Mouse (Mus musculus) midbrain, embryonic 12.5 days (tissue): ENCODE data around the gene Btaf1. TPM values are rescaled to one million over a fixed set of nuclear protein-coding genes. Genes with fewer than 3 reads are reported as not detected.

Experiments used
- ATAC-seq: fragments of 200-750 bp; cut with Nextera tagmentation; 2 replicates; pipeline ENCODE4 v1.8.0; 2017; ENCODE audit warnings: low read depth, moderate TSS enrichment, moderate library complexity; ENCODE audit not compliant: low FRiP score
- H3K27ac ChIP-seq: fragments of 300-500 bp; sonication (generic); replicated peaks from 2 replicates; pipeline ENCODE4 v1.5.1; 2016; ENCODE audit warnings: mild to moderate bottlenecking
- H3K27me3 ChIP-seq: fragments of 300-500 bp; sonication (generic); 2 replicates; pipeline ENCODE4 v1.6.1; 2016; ENCODE audit warnings: mild to moderate bottlenecking
- H3K36me3 ChIP-seq: fragments of 300-500 bp; sonication (generic); 2 replicates; pipeline ENCODE4 v1.6.1; 2016
- H3K4me1 ChIP-seq: fragments of 300-500 bp; sonication (generic); 2 replicates; pipeline ENCODE4 v1.6.1; 2016
- H3K4me2 ChIP-seq: fragments of 300-500 bp; sonication (generic); replicated peaks from 2 replicates; pipeline ENCODE4 v1.6.1; 2016; ENCODE audit warnings: mild to moderate bottlenecking, moderate library complexity
- H3K4me3 ChIP-seq: fragments of 300-500 bp; sonication (generic); 2 replicates; pipeline ENCODE4 v1.5.1; 2016; ENCODE audit warnings: mild to moderate bottlenecking
- H3K9ac ChIP-seq: fragments of 300-500 bp; sonication (generic); replicated peaks from 2 replicates; pipeline ENCODE4 v1.6.1; 2016; ENCODE audit warnings: mild to moderate bottlenecking, moderate library complexity
- H3K9me3 ChIP-seq: fragments of 300-500 bp; sonication (generic); 2 replicates; pipeline ENCODE4 v1.6.1; 2016; ENCODE audit warnings: mild to moderate bottlenecking
- WGBS: fragments of 180-500 bp; shearing (Covaris S2); methylation state at CpG from one replicate; pipeline ENCODE4 v1.1.7; 2016; 5-methylcytosine and 5-hydroxymethylcytosine counted together
- polyA plus RNA-seq: library from polyadenylated mRNA; unstranded; fragments of >200 nt; fragmentation: Nextera tagmentation; extraction: Ambion mirVana; gene quantifications from 2 replicates; pipeline ENCODE4 v1.2.1, GENCODE M21; 2016

Gene Btaf1
- polyA plus RNA-seq, 1 experiment from 2014 or later: 20.3 TPM

DNA sequence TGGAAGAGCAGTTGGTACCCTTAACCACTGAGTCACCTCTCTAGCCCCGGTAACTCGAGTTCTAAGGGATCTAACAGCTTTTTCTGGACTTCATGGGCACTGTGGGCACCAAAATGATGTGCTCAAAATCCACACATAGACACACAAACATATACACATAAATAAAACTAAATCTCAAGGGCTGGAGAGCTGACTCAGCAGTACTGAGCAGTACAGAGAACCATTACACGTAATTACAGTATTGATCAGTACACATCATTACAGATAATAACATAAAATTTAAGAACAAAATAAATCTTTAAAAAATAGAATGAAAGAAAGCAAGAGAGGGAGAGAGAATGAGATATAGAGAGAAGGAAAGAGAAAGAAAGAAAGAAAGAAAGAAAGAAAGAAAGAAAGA, 16.7 kb upstream of the Btaf1 start:
- no peak overlapping the region for H3K9ac ChIP-seq

DNA sequence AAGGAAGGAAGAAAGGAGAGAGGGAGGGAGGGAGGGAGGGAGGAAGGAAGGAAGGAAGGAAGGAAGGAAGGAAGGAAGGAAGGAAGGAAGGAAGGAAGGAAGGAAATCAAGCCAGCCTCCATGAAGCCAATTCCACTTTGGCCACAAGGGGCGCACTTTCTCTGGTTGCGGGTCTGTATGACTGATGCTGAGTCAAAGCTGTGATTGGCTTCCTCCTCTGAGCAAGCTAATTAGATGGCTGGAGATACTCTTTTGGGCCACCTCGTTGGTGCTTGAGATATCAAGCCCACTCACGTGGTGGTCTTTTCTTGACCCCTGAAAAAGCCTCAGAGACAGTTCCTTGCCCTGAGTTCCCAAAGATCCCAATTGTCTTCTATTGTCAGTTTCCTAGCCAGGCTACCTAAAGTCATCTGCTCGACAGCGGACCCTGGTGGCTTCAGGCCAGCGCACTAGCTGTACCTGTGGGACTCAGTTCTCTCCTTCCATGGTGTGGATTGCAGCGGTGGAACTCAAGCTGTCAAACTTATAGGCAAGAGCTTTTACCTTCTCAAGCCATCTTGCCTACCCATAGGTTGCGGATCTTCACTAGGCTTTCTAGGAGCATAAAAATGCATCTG, 16.1 kb upstream of the Btaf1 start:
- Histone ChIP-seq H3K4me2 (no peak overlapping the region; the same call in 1 of the 2 replicates), H3K9ac (no peak overlapping the region), H3K9me3 (no peaks in the 10 kb centered on the region), H3K36me3 (no peaks in the 10 kb centered on the region), H3K4me3 (no peak overlapping the region), H3K27ac (peak overlapping the region; percentile 4; the same call in 1 of the 2 replicates), H3K4me1 (peaks cover 16% of the 10 kb centered on the region), H3K27me3 (peaks cover 8% of the 10 kb centered on the region; the same call in 1 of the 2 replicates)
- 19% methylated on average over 9 of the region's 9 CpGs for WGBS
- ATAC-seq: no peak

More for the DNA sequence above, 16.7 kb upstream of the Btaf1 start:
- H3K36me3 ChIP-seq: no peaks in the 10 kb centered on the region
- H3K27ac ChIP-seq: no peak overlapping the region
- WGBS: 87% methylated on average over 3 of the region's 3 CpGs
- no peak overlapping the region for H3K4me2 ChIP-seq
- H3K27me3 ChIP-seq: peaks cover 8% of the 10 kb centered on the region; the same call in 1 of the 2 replicates
- H3K4me1 ChIP-seq: peaks cover 16% of the 10 kb centered on the region
- H3K9me3 ChIP-seq: no peaks in the 10 kb centered on the region
- H3K4me3 ChIP-seq: no peak overlapping the region
- ATAC-seq: no peak

DNA sequence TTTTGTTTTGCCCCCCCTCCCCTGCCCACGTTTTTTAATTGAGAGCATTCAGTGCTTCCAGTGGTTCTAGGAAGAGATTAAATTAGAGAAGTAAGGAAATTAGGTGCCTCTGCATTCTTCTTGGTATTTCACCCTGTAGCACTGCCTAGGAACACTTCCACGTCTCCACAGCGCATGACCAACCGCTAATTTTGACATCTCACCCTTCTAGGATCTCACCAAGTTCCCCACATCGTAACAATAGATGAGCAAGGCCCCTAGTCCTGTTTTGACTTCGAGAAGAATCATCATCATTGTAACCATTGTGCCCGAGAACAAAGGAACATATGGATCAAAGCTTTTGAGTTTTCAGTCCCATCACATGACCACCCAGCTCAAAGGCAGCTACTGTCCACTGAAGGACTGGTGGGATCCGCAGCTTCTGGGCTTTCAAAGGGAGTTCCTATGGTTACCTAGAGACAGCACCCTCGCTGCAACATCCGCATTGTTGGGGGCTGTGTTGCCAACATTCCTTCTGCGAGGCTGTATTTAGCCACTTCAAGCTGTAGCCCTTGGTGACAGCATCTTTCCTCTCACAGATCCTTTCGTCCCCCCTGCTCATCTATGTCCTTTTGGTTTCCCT, 15.3 kb upstream of the Btaf1 start:
- ATAC-seq: peak; percentile 87
- peaks cover 8% of the 10 kb centered on the region; the same call in 1 of the 2 replicates for H3K27me3 ChIP-seq
- H3K4me3 ChIP-seq: no peak overlapping the region
- WGBS: 10% methylated on average over 12 of the region's 12 CpGs
- peaks cover 16% of the 10 kb centered on the region for H3K4me1 ChIP-seq
- no peaks in the 10 kb centered on the region for H3K9me3 ChIP-seq
- no peaks in the 10 kb centered on the region for H3K36me3 ChIP-seq
- peak overlapping the region; percentile 4; the same call in 1 of the 2 replicates for H3K27ac ChIP-seq
- peak overlapping the region; percentile 26 for H3K4me2 ChIP-seq
- no peak overlapping the region for H3K9ac ChIP-seq

DNA sequence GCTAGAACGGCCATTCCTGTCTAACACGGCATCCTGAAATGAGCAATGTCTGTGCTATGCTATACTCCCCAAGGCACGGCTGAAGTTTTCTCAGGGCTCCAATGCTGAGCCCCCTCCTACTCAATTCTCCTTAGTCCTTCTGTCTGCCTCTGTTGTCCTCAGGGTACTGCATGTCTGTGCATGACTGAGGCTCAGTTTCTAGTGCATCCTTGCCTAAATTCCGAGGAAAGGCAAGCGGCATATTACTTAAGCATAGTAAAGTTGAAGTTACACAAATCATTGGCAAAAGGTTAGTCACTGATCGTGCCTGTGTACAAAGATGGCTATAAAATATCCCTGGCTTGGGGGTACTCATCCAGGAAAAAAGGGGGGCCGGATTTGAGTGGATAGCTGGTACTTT, 12.8 kb upstream of the Btaf1 start:
- H3K4me1 ChIP-seq: peaks cover 19% of the 10 kb centered on the region
- peaks cover 8% of the 10 kb centered on the region; the same call in 1 of the 2 replicates for H3K27me3 ChIP-seq
- no peaks in the 10 kb centered on the region for H3K36me3 ChIP-seq
- H3K9ac ChIP-seq: no peak overlapping the region
- WGBS: 83% methylated on average over 7 of the region's 7 CpGs
- ATAC-seq: no peak
- no peaks in the 10 kb centered on the region for H3K9me3 ChIP-seq
- H3K4me3 ChIP-seq: no peak overlapping the region
- H3K4me2 ChIP-seq: no peak overlapping the region
- no peak overlapping the region for H3K27ac ChIP-seq

DNA sequence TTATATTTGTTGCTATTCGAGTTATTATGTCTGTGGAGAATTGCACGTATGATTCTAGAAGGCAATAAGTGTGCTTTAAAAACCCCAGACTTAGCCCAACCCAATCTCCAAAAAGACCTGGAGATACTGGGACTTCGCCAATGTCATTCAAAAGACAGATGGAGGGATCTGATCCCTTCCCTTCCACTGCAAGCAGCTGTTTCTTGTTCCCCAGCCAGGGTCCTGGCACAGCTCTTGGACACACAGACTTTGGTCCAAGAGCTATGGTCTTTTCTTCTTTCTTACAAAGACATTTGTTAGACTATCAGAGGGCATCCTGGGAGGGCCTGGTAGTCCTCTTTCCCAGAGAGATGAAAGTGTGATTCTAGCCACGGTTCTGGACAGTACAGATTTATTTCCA, 9.7 kb upstream of the Btaf1 start:
- WGBS: 87% methylated on average over 4 of the region's 4 CpGs
- Histone ChIP-seq H3K4me1 (peaks cover 17% of the 10 kb centered on the region), H3K27me3 (0 out of 2 replicates have a peak, but pooled peaks cover 8% of the 10 kb centered on the region), H3K27ac (no peak overlapping the region), H3K4me2 (no peak overlapping the region), H3K9ac (no peak overlapping the region), H3K4me3 (no peak overlapping the region), H3K36me3 (no peaks in the 10 kb centered on the region), H3K9me3 (no peaks in the 10 kb centered on the region)
- ATAC-seq: no peak

DNA sequence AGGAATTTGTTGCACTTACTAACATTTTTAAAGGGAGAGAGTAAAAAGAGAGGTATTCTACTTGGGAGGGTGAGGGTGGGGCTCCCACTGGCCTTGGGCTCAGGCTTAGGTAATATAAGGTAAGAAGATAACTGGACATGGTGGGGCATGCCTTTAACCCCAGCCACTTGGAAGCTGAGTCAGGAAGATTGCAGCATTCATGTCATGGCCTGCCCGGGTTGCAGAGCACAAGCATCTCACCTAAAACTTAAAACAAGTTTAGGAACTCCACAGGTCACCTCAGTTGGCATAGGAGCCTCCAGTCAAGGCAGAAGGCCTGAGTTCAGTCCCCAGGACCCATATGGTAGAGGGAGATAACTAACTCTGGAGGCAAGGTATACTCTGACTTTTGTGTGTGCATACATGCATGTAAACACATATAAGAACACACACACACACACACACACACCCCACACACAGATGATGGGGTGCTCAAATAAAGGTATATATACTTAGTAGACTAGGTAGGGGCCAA, 8.9 kb upstream of the Btaf1 start:
- Histone ChIP-seq H3K36me3 (no peaks in the 10 kb centered on the region), H3K27me3 (0 out of 2 replicates have a peak, but pooled peaks cover 8% of the 10 kb centered on the region), H3K9me3 (no peaks in the 10 kb centered on the region), H3K4me3 (no peak overlapping the region), H3K4me1 (peaks cover 11% of the 10 kb centered on the region; the same call in 1 of the 2 replicates), H3K4me2 (peak overlapping the region; percentile 33), H3K27ac (no peak overlapping the region), H3K9ac (no peak overlapping the region)
- WGBS: 86% methylated on average over 1 of the region's 1 CpGs
- ATAC-seq: no peak

DNA sequence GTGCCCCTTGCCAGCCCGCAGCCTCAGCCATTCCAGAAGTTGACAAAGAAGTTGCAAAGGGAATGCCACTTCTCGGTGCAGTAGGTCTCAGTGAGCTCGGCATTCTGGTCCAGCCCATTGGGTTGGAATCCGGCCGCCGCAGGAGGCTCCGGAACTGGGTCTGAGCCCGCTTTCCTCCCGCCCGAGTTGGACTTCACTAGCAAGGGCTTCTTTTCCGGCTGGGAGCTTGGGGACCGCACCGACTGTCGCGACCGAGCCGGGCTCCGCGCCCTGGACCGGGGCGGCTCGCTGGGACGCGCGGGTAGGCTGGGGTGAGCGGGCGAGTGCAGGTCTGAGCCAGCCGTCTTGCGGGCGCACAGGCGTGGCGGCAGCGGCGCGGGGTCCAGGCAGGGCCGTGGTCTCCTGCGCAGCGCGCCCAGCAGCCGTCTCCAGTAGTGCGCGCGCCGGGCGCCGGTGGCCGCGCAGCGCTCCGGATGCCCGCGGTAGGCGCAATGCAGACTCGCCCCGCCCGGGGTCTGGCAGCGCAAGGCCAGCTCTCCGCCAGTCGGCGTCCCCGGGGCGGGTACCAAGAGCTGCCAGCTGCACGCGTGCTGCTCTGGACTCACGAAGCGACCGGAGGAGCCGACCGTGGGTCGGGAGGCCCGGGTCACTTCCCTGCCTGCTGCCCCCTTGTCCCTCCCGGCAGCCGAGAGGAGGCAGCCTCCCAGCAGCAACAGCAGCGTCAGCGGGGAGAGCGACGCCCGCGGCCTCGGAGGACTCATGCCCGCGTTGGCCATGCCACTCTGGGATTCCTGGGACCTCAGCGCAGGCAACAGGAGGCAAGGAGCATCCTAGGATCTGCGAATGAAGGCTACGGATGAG, 7.2 kb upstream of the Btaf1 start:
- Histone ChIP-seq H3K4me1 (peaks cover 11% of the 10 kb centered on the region; the same call in 1 of the 2 replicates), H3K36me3 (no peaks in the 10 kb centered on the region), H3K4me3 (peak overlapping the region; percentile 90), H3K27ac (peak overlapping the region; percentile 96), H3K9me3 (no peaks in the 10 kb centered on the region), H3K4me2 (peak overlapping the region; percentile 80), H3K27me3 (no peaks in the 10 kb centered on the region), H3K9ac (peak overlapping the region; percentile 94)
- under 1% methylated on average over 85 of the region's 85 CpGs for WGBS
- ATAC-seq: peak; percentile 92

DNA sequence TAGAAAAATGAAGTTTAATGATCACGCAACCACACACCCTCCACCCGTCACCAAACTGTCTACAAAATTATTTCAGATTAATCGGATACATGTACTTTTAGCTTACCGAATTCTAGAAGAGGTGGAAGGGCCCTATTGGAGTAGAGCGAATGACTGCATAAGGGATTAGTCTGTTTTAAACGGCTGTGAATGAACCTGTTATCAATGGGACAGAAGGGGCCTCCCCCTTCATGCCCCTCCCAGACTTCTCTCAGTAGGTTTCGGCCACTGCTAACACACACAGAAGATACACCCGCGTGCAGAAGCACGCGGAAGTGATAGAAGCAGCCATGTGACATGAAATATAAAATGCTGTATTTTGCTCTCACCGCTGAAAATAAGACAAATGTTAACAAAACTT, 6.4 kb upstream of the Btaf1 start, which contains the start of gene Fgfbp3:
TSS of gene Fgfbp3 (minus strand) at position 150 of the 400 bp plus-strand sequence.
- no peaks in the 10 kb centered on the region for H3K27me3 ChIP-seq
- 6% methylated on average over 12 of the region's 12 CpGs for WGBS
- H3K4me3 ChIP-seq: peak within 1 kb of the TSS; percentile 90
- H3K4me2 ChIP-seq: peak within 1 kb of the TSS; percentile 80
- peaks cover 11% of the 10 kb centered on the region; the same call in 1 of the 2 replicates for H3K4me1 ChIP-seq
- peak within 1 kb of the TSS; percentile 94 for H3K9ac ChIP-seq
- H3K36me3 ChIP-seq: no peaks in the 10 kb centered on the region
- peak within 1 kb of the TSS; percentile 96 for H3K27ac ChIP-seq
- ATAC-seq: peak; percentile 63; the same call in 1 of the 2 replicates
- no peaks in the 10 kb centered on the region for H3K9me3 ChIP-seq

DNA sequence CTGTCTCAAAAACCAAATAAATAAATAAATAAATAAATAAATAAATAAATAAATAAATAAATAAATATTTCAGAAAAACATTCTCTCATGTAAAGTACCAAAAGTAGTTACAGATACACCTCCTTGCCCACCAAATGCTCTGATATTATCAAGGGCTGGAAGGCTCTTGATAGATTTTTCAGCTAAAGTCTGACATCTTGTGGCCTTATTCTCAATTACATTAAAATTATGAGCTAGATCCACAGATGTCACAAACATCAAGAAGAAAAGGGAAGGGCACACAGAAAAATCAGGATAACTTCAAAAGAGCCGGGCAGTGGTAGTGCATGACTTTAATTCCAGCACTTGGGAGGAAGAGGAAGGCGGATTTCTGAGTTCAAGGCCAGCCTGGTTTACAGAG, 3.9 kb upstream of the Btaf1 start:
- no peak for ATAC-seq
- no peak overlapping the region for H3K4me3 ChIP-seq
- H3K9ac ChIP-seq: no peak overlapping the region
- H3K4me1 ChIP-seq: peaks cover 17% of the 10 kb centered on the region
- no peak overlapping the region for H3K4me2 ChIP-seq
- no peaks in the 10 kb centered on the region for H3K36me3 ChIP-seq
- no peaks in the 10 kb centered on the region for H3K27me3 ChIP-seq
- 35% methylated on average over 2 of the region's 2 CpGs for WGBS
- H3K27ac ChIP-seq: no peak overlapping the region
- H3K9me3 ChIP-seq: no peaks in the 10 kb centered on the region

DNA sequence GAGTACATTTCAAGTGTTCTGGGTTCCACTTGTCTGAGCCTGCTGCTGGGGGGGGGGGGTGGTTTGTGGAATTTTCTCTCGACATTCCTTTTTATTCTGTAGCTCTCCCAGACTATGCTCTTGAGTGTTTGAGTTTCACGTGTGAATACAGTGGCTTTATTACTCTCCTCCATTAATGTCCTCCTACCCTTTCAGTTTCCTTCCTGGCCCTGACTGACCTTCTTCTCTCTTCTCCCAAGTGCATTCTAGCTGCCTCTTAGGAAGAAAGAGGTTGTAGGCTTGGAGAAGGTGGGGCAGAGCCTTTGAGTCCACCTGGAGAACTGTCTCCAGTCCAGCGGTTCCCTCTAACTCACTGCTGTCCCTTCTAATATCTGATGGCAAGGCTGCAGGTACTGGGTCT, 2.9 kb upstream of the Btaf1 start:
- no peak overlapping the region for H3K9ac ChIP-seq
- H3K27me3 ChIP-seq: no peaks in the 10 kb centered on the region
- 71% methylated on average over 3 of the region's 3 CpGs for WGBS
- no peak overlapping the region for H3K27ac ChIP-seq
- no peak for ATAC-seq
- no peaks in the 10 kb centered on the region for H3K9me3 ChIP-seq
- no peak overlapping the region for H3K4me3 ChIP-seq
- H3K36me3 ChIP-seq: no peaks in the 10 kb centered on the region
- peaks cover 23% of the 10 kb centered on the region for H3K4me1 ChIP-seq
- H3K4me2 ChIP-seq: no peak overlapping the region

DNA sequence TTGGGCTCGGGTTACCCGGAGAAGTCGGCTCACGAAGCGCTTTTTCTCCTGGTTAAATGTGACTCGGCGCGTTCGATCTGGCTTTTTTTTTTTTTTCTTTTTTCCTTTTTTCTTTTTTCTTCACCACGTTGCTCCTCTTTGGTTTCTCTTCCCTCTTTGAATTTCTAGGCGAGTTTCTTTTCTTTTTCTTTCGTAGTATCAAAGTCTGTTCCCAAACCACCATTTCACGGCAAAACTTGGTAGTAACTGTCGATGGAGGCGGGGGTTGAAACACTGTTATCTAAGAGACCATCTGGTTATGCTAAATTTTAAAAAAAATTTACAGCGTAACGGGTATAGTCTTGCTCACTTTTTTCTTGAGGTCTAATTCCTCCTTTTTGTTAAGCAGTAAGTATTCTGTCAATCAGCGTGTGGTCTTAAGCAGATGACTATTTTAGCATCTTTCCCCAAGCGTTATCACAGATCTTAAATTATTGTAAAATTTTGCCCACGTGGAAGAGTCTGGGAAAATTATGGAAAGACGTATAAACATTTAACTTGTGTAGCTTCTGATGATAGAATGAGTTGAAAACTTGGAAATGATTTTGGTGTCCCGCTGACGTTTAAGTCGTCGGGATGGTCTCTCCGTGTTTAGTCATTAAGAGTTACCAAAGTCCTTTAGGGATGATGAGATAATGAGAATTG, 816 bp downstream of the Btaf1 start:
- Histone ChIP-seq H3K9ac (peak overlapping the region; percentile 93), H3K9me3 (no peaks in the 10 kb centered on the region), H3K27me3 (no peaks in the 10 kb centered on the region), H3K4me3 (peak overlapping the region; percentile 96), H3K4me2 (peak overlapping the region; percentile 81), H3K27ac (peak overlapping the region; percentile 93), H3K36me3 (no peaks in the 10 kb centered on the region), H3K4me1 (peaks cover 17% of the 10 kb centered on the region)
- WGBS: 3% methylated on average over 26 of the region's 26 CpGs
- no peak for ATAC-seq
